Mouse (Mus musculus): ENCODE data around the gene Efcab2. TPM values are rescaled to one million over a fixed set of nuclear protein-coding genes. Genes with fewer than 3 reads are reported as not detected.

The Efcab2 gene
- total and polyA plus RNA-seq, 2 experiments from 2014 or later, result 7.0 to 8.6 TPM

- H3K36me3 ChIP-seq (ENCODE audit: insufficient read depth), result no peaks in the 10 kb centered on the region
- H3K9ac ChIP-seq, result peak overlapping the region; percentile 58
- H3K4me3 ChIP-seq (ENCODE audit: low read depth, low read length), result peak overlapping the region; percentile 51
- DNase-seq, result peak; percentile 93
- 0 out of 2 replicates have a peak, but pooled peaks have one; percentile 9 for TF ChIP-seq CTCF (IDR thresholded peaks at IDR 0.05; ENCODE audit: low read depth)
- peak overlapping the region; percentile 77 for H3K27ac ChIP-seq (ENCODE audit: low read depth, low read length)
- H3K9me3 ChIP-seq (ENCODE audit: low read length), result no peaks in the 10 kb centered on the region
- H3K4me2 ChIP-seq (ENCODE audit: low read depth), result peak overlapping the region; percentile 78
- peak; percentile 98 for ATAC-seq
- H3K4me1 ChIP-seq (ENCODE audit: insufficient read depth), result no peaks in the 10 kb centered on the region
- 2% methylated on average over 36 of the region's 36 CpGs for WGBS
- H3K27me3 ChIP-seq (ENCODE audit: insufficient read depth, low read length), result no peaks in the 10 kb centered on the region
Observed at GRCm38 (mm10) chr1:178368548-178369271, 37.2 kb upstream of the Efcab2 start.

DNA sequence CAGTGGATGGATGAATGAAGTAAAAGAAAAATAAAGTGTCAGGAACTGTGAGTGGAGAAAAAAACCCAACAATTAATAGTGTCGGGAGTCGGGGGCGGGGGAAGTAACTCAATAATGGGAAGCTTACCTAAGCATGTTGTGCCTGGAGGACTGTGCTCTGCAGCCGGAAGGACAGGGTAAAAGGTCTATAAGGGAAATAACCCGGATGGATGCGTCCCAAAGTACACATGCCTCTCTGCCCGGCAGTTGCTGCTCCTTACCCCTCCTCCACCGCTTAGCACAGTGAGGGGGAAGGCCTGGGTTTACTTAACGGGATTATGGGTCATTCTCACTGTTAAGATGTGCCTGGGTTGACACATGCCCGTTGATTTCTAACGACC lies 36.6 kb upstream of the Efcab2 start:
- no peaks in the 10 kb centered on the region for H3K27me3 ChIP-seq (ENCODE audit: insufficient read depth, low read length)
- H3K4me2 ChIP-seq (ENCODE audit: low read depth), result peak overlapping the region; percentile 78
- peak; percentile 60 for ATAC-seq
- no peaks in the 10 kb centered on the region for H3K9me3 ChIP-seq (ENCODE audit: low read length)
- H3K9ac ChIP-seq, result peak overlapping the region; percentile 58
- DNase-seq, result no peak
- TF ChIP-seq CTCF (IDR thresholded peaks at IDR 0.05; ENCODE audit: low read depth), result no peak
- H3K36me3 ChIP-seq (ENCODE audit: insufficient read depth), result no peaks in the 10 kb centered on the region
- 1% methylated on average over 11 of the region's 11 CpGs for WGBS
- H3K27ac ChIP-seq (ENCODE audit: low read depth, low read length), result peak overlapping the region; percentile 77
- H3K4me1 ChIP-seq (ENCODE audit: insufficient read depth), result no peaks in the 10 kb centered on the region
- peak overlapping the region; percentile 51 for H3K4me3 ChIP-seq (ENCODE audit: low read depth, low read length)

- no peak for DNase-seq
- Histone ChIP-seq H3K4me3 (ENCODE audit: low read depth, low read length) (no peak overlapping the region), H3K9me3 (ENCODE audit: low read length) (no peaks in the 10 kb centered on the region), H3K9ac (no peak overlapping the region), H3K27ac (ENCODE audit: low read depth, low read length) (no peak overlapping the region), H3K4me1 (ENCODE audit: insufficient read depth) (no peaks in the 10 kb centered on the region), H3K27me3 (ENCODE audit: insufficient read depth, low read length) (no peaks in the 10 kb centered on the region), H3K36me3 (ENCODE audit: insufficient read depth) (no peaks in the 10 kb centered on the region), H3K4me2 (ENCODE audit: low read depth) (no peak overlapping the region)
- WGBS, result 84% methylated on average over 4 of the region's 4 CpGs
- TF ChIP-seq CTCF (IDR thresholded peaks at IDR 0.05; ENCODE audit: low read depth), result no peak
- no peak for ATAC-seq
Observed at GRCm38 (mm10) chr1:178372681-178373080, 33.2 kb upstream of the Efcab2 start.

DNA sequence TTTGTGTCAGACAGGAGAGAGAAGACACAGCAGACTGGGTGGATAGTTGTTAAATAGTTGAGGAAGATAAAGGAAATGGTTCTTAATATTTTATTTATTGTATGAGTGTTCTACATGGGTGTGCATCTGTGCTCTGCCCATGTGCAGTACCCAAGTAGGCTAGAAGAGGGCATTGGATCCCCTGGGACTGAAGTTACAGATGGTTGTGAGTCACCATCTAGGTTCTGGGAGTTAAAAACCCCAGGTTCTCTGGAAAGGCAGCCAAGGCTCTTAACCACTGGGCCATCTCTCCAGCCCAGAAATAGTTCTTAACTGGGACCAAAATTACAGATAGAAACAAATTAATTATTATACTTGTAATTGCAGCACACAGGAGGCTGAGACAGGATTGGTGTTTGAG lies 30.5 kb upstream of the Efcab2 start:
- H3K4me3 ChIP-seq (ENCODE audit: low read depth, low read length), result no peak overlapping the region
- no peaks in the 10 kb centered on the region for H3K27me3 ChIP-seq (ENCODE audit: insufficient read depth, low read length)
- H3K4me2 ChIP-seq (ENCODE audit: low read depth), result no peak overlapping the region
- no peak for ATAC-seq
- DNase-seq, result no peak
- no peak overlapping the region for H3K9ac ChIP-seq
- TF ChIP-seq CTCF (IDR thresholded peaks at IDR 0.05; ENCODE audit: low read depth), result no peak
- H3K4me1 ChIP-seq (ENCODE audit: insufficient read depth), result no peaks in the 10 kb centered on the region
- H3K27ac ChIP-seq (ENCODE audit: low read depth, low read length), result no peak overlapping the region
- H3K36me3 ChIP-seq (ENCODE audit: insufficient read depth), result no peaks in the 10 kb centered on the region
- no peaks in the 10 kb centered on the region for H3K9me3 ChIP-seq (ENCODE audit: low read length)

DNA sequence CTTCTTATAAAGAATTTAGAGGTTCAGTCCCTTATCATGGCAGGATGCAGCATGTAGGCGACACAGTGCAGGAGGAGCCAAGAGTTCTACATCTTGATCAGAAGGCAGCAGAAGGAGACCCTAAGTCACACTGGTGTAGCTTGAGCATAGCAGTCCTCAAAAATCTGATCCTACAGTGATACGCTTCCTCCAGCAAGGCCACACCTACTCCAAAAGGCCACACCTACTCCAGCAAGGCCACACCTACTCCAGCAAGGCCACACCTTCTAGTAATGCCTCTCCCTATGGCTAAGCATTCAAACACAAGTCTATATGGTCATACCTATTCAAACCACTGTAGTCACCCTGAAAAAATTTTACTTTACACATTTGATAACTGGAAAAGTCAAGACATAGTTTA lies 29.8 kb upstream of the Efcab2 start:
- no peak overlapping the region for H3K4me2 ChIP-seq (ENCODE audit: low read depth)
- no peak overlapping the region for H3K4me3 ChIP-seq (ENCODE audit: low read depth, low read length)
- H3K27ac ChIP-seq (ENCODE audit: low read depth, low read length), result no peak overlapping the region
- no peaks in the 10 kb centered on the region for H3K27me3 ChIP-seq (ENCODE audit: insufficient read depth, low read length)
- H3K4me1 ChIP-seq (ENCODE audit: insufficient read depth), result no peaks in the 10 kb centered on the region
- H3K9me3 ChIP-seq (ENCODE audit: low read length), result no peaks in the 10 kb centered on the region
- DNase-seq (no peak), ATAC-seq (no peak)
- WGBS, result 94% methylated on average over 2 of the region's 2 CpGs
- TF ChIP-seq CTCF (IDR thresholded peaks at IDR 0.05; ENCODE audit: low read depth), result no peak
- no peaks in the 10 kb centered on the region for H3K36me3 ChIP-seq (ENCODE audit: insufficient read depth)
- no peak overlapping the region for H3K9ac ChIP-seq

- Histone ChIP-seq H3K4me1 (ENCODE audit: insufficient read depth) (no peaks in the 10 kb centered on the region), H3K4me2 (ENCODE audit: low read depth) (no peak overlapping the region), H3K9me3 (ENCODE audit: low read length) (no peaks in the 10 kb centered on the region), H3K27me3 (ENCODE audit: insufficient read depth, low read length) (no peaks in the 10 kb centered on the region), H3K36me3 (ENCODE audit: insufficient read depth) (no peaks in the 10 kb centered on the region), H3K27ac (ENCODE audit: low read depth, low read length) (no peak overlapping the region), H3K4me3 (ENCODE audit: low read depth, low read length) (no peak overlapping the region), H3K9ac (no peak overlapping the region)
- no peak for ATAC-seq
- no peak for DNase-seq
- WGBS, result 76% methylated on average over 2 of the region's 2 CpGs
- TF ChIP-seq CTCF (IDR thresholded peaks at IDR 0.05; ENCODE audit: low read depth), result no peak
Observed at GRCm38 (mm10) chr1:178376907-178377306, 29.0 kb upstream of the Efcab2 start.

DNA sequence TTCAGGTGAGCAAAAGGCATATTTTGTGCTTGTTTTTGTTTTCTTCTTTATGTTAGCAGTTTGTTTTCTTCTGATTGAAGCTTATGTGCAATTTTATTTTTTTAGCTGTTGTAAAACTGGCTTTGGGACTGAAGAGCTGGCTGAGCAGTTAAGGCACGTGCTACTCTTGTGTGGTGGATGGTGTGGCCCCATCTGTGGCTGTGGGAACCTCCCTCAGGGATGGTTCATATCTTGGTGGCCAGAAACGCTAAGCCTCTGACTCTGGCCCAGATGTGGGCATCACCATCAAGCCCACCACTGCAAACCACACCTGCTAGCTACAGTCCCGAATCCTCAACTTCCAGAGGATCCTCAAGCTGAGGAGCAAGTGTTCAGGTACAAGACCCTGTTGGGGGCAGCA lies 27.8 kb upstream of the Efcab2 start:
- no peak for DNase-seq
- no peaks in the 10 kb centered on the region for H3K36me3 ChIP-seq (ENCODE audit: insufficient read depth)
- ATAC-seq, result no peak
- H3K4me3 ChIP-seq (ENCODE audit: low read depth, low read length), result no peak overlapping the region
- no peak overlapping the region for H3K9ac ChIP-seq
- 83% methylated on average over 3 of the region's 3 CpGs for WGBS
- no peak overlapping the region for H3K4me2 ChIP-seq (ENCODE audit: low read depth)
- TF ChIP-seq CTCF (IDR thresholded peaks at IDR 0.05; ENCODE audit: low read depth), result no peak
- no peaks in the 10 kb centered on the region for H3K27me3 ChIP-seq (ENCODE audit: insufficient read depth, low read length)
- no peaks in the 10 kb centered on the region for H3K9me3 ChIP-seq (ENCODE audit: low read length)
- no peak overlapping the region for H3K27ac ChIP-seq (ENCODE audit: low read depth, low read length)
- no peaks in the 10 kb centered on the region for H3K4me1 ChIP-seq (ENCODE audit: insufficient read depth)

Data from forebrain, postnatal 0 days (tissue).